Mouse (Mus musculus) C2C12 (cell line): ENCODE results near the gene Sult2b1.

ENCODE experiments used
- CEBPB ChIP-seq: IDR thresholded peaks from one replicate; pipeline ENCODE4 v1.6.1; 2011; ENCODE audit warnings: low read depth, mild to moderate bottlenecking, control low read depth, moderate library complexity
- CTCF ChIP-seq: IDR thresholded peaks from one replicate; pipeline ENCODE4 v1.5.1; 2011; ENCODE audit not compliant: control insufficient read depth, insufficient read depth, insufficient read length
- FOSL1 ChIP-seq: IDR thresholded peaks from one replicate; pipeline ENCODE4 v1.8.0; 2011; ENCODE audit warnings: mild to moderate bottlenecking, low read length; ENCODE audit not compliant: poor library complexity, insufficient read depth, severe bottlenecking
- MAX ChIP-seq: IDR thresholded peaks from one replicate; pipeline ENCODE4 v1.6.1; 2011; ENCODE audit warnings: mild to moderate bottlenecking, control low read depth
- MYOD1 ChIP-seq: IDR thresholded peaks from one replicate; pipeline ENCODE4 v1.6.1; 2011; ENCODE audit warnings: low read depth; ENCODE audit not compliant: control insufficient read depth, insufficient read length
- MYOG ChIP-seq: IDR thresholded peaks from one replicate; pipeline ENCODE4 v1.6.1; 2011; ENCODE audit not compliant: control insufficient read depth, insufficient read length; ENCODE audit errors: extremely low read depth
- USF1 ChIP-seq: IDR thresholded peaks from one replicate; pipeline ENCODE4 v1.6.1; 2011; ENCODE audit warnings: low read depth, mild to moderate bottlenecking, control low read depth, moderate library complexity

DNA sequence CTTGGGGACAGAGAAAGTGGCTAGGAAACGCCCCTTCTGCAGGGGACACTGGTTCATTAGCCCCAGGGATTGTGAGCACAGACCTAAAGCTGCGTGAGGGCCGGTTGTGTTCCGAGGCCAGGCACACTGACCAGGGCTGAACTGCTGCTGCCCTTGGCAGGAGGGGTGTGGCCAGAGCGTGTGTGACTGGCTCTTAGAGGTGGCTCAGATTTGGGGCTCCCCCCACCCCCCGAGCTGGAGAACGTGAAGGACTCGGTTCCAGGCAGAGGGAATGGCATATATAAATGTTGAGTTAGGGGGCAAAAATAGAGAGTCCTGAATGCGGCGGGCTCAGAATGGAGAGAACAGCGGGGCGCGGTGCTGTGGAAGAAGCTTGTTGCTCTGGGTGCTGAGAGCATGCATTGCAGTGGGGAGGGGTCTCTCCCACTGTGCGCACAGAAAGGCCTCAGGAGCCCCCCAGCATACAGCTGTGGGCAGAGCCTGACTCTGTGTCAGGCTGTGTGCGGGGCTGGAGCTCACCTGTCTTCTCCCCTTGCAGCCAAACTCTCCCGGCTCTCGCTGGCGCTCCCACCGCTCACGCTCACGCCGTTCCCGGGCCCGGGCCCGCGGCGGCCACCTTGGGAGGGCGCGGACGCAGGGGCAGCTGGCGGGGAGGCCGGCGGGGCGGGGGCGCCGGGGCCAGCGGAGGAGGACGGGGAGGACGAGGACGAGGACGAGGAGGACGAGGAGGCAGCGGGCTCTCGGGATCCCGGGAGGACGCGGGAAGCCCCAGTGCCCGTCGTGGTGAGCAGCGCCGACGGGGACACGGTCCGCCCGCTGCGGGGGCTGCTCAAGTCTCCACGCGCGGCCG lies 13.4 kb upstream of the Sult2b1 start:
- TF ChIP-seq CEBPB = no peak
- TF ChIP-seq FOSL1 = no peak
- no peak for TF ChIP-seq CTCF
- TF ChIP-seq USF1 = no peak
- TF ChIP-seq MYOG = no peak
- no peak for TF ChIP-seq MAX
- no peak for TF ChIP-seq MYOD1
